Mouse (Mus musculus): ENCODE data around the gene Gm16427. TPM values are rescaled to one million over a fixed set of nuclear protein-coding genes. Genes with fewer than 3 reads are reported as not detected.

Gm16427 gene
- not detected for polyA plus RNA-seq (2014; fragmentation: Illumina TruSeq; extraction: RNeasy Lipid Tissue Mini Kit (QIAGEN cat#74804); ENCODE audit: low read depth, low replicate concordance)

DNA sequence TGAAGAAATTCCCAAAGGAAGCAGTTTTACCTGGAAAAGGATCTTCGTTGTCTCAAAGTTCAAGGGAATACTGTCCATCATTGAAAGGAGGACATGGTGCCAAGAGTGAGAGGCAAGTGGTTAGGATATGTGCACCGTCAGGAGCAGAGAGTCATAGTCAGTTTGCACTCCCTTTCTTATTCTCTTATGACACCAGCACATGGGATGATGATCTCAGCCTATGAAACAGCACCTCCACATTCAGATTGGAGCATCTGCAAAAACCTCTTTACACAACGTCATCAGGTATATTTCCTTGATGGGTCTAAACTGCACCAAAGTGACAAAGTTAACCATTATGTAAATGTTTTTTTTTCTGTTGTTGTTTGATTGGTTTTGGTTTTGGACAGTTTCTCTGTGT is at the start of gene Gm16427:
Gene Gm16427 (minus strand): TSS at position 101 of the 400 bp plus-strand sequence.

Other genes starting within 250 kb of the Gm16427 start
- gene C87414, start 131.4 kb upstream of the Gm16427 start, polyA plus RNA-seq (2014; fragmentation: Illumina TruSeq; extraction: RNeasy Lipid Tissue Mini Kit (QIAGEN cat#74804); ENCODE audit: low read depth, low replicate concordance): not detected